Mouse (Mus musculus): Measurements from ENCODE around the gene P4ha1. TPM values are rescaled to one million over a fixed set of nuclear protein-coding genes. Genes with fewer than 3 reads are reported as not detected.

Gene P4ha1
- total RNA-seq (2023), result 1 to 10 TPM; 5.7 to 6.9 TPM

DNA sequence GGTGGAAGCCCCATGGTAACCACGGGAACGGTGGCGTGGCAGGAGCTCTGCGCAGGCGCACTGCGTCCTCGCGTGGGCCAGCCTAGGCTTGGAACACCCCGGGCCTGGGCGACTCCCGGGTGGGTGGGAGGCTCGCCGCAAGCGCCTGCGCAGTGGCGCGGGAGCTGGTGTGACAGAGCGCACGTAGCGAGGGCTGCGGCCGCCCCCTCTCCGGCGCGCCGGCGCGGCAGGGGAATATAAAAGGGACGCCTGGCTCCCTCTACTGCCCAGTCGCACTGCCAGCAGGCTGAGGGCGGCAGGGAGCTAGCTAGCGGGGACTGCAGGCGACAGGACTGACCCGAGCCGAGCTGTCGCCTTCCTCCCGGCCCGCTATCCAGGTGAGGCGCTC, at the start of gene P4ha1:
Gene P4ha1 (plus strand): TSS at position 197 of the 388 bp plus-strand sequence.

DNA sequence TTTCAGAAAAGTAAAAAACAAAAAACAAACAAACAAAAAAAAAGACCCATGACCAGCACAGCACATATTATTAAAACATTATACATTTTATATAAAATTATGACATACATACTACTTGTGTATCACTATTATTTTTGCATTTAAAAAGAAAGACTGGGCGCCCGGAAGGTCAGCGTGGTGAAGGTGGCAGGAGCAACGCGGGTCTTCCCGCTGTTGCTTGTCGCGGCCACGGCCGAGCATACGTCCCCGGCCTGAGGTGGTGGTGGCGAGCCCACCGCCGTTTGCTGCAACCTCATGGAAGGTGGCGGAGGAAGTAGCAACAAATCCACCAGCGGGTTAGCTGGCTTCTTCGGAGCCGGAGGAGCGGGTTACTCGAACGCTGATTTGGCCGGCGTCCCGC, 72.4 kb downstream of the P4ha1 start, which contains the start of gene Gm10273:
Gene Gm10273 (plus strand): TSS at position 172 of the 400 bp plus-strand sequence.

DNA sequence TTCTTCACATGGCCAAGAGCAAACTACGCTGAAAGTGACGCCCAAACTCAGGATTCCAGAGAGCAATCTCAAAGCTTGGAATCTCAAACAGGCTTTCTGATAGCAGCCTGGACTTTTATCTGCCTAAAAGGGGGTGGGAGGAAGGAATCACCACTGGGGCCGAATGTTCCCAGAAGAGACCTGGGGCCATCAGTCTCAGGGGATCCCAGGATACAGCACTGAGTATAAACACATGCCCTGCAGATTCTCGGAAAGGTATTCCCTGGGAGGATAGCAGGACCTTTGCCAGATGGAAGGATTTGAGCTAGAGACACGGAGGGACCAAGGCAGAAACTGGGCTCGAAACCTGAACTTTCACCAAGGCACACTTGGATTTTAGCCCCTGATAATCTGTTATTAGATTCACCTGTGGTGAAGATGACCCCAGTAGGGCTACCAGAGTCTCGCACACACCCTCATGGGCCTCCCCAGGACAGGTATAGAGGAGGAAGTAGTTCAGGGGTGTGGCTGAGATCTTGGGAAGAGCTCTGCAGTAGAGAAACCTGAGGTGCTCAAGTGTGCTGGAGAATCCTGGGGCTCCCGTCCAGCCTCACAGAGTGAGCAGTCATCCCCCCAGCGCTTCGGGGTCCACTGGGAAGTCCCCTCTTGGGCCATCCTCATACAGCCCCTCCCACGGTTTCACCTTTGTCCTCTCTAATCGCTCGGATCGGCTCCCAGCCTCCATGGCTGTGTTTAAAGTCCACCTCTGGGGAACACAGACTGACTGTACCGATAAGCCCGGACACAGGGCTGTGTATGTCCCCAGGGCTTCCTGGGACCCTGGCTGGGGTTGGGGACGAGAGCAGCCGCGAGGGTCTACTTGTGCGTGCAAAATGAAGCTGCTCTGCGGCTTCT, 80.0 kb downstream of the P4ha1 start, which contains the start of gene Pla2g12b:
Gene Pla2g12b (plus strand): TSS at position 762 of the 894 bp plus-strand sequence.

Other genes starting within 250 kb of the P4ha1 start
- gene Sept10, start 101.4 kb upstream of the P4ha1 start, total RNA-seq (2023), result 10 to 100 TPM; 12.7 to 16.4 TPM
- 10 to 100 TPM; 23.3 to 34.3 TPM for gene Sowahc, start 101.3 kb upstream of the P4ha1 start, total RNA-seq (2023)
- gene Gm10273, start 72.3 kb downstream of the P4ha1 start, total RNA-seq (2023), result 1 to 10 TPM; 3.9 to 5.1 TPM
- gene Pla2g12b, start 80.4 kb downstream of the P4ha1 start, total RNA-seq (2023), result not detected
- gene Oit3, start 118.5 kb downstream of the P4ha1 start, total RNA-seq (2023), result under 1 TPM; 0.16 to 0.26 TPM

Data from neutrophil, adult 59 days (primary cell).